Mouse (Mus musculus) forebrain, embryonic 16.5 days (tissue): ENCODE measurements around the gene Hoxa11. TPM values are rescaled to one million over a fixed set of nuclear protein-coding genes. Genes with fewer than 3 reads are reported as not detected.

Source experiments
- ATAC-seq: fragments of 200-750 bp; cut with Nextera tagmentation; 2 replicates; pipeline ENCODE4 v1.8.0; 2017; ENCODE audit warnings: mild to moderate bottlenecking, moderate library complexity
- H3K27ac ChIP-seq: fragments of 300-500 bp; sonication (generic); 2 replicates; pipeline ENCODE4 v1.5.1; 2014; ENCODE audit warnings: low read length, control low read depth
- H3K27me3 ChIP-seq: fragments of 300-500 bp; sonication (generic); replicated peaks from 2 replicates; pipeline ENCODE4 v1.6.1; 2014; ENCODE audit warnings: low read length; ENCODE audit not compliant: control insufficient read depth, insufficient read depth
- H3K36me3 ChIP-seq: fragments of 300-500 bp; sonication (generic); 2 replicates; pipeline ENCODE4 v1.6.1; 2014; ENCODE audit not compliant: control insufficient read depth, insufficient read depth
- H3K4me1 ChIP-seq: fragments of 300-500 bp; sonication (generic); replicated peaks from 2 replicates; pipeline ENCODE4 v1.6.1; 2014; ENCODE audit warnings: low read length; ENCODE audit not compliant: control insufficient read depth, insufficient read depth
- H3K4me2 ChIP-seq: fragments of 300-500 bp; sonication (generic); 2 replicates; pipeline ENCODE4 v1.6.1; 2014; ENCODE audit warnings: mild to moderate bottlenecking, low read length, control low read depth
- H3K4me3 ChIP-seq: fragments of 300-500 bp; sonication (generic); replicated peaks from 2 replicates; pipeline ENCODE4 v1.5.1; 2014; ENCODE audit warnings: mild to moderate bottlenecking, low read length, control low read depth
- H3K9ac ChIP-seq: fragments of 300-500 bp; sonication (generic); replicated peaks from 2 replicates; pipeline ENCODE4 v1.6.1; 2014; ENCODE audit warnings: low read depth, low read length, control low read depth
- H3K9me3 ChIP-seq: fragments of 300-500 bp; sonication (generic); 2 replicates; pipeline ENCODE4 v1.6.1; 2016; ENCODE audit warnings: low read length; ENCODE audit not compliant: control insufficient read depth
- WGBS: fragments of 180-500 bp; shearing (Covaris S2); extraction: QIAGEN DNeasy Blood & Tissue Kit; methylation state at CpG from one replicate; pipeline ENCODE4 v1.1.7; 2014; 5-methylcytosine and 5-hydroxymethylcytosine counted together
- polyA plus RNA-seq: library from polyadenylated mRNA; unstranded; fragments of >200 nt; fragmentation: Nextera tagmentation; extraction: Ambion mirVana; gene quantifications from 2 replicates; pipeline ENCODE4 v1.2.1, GENCODE M21; 2015

Hoxa11 gene
- polyA plus RNA-seq, 1 experiment from 2014 or later, result not detected

DNA sequence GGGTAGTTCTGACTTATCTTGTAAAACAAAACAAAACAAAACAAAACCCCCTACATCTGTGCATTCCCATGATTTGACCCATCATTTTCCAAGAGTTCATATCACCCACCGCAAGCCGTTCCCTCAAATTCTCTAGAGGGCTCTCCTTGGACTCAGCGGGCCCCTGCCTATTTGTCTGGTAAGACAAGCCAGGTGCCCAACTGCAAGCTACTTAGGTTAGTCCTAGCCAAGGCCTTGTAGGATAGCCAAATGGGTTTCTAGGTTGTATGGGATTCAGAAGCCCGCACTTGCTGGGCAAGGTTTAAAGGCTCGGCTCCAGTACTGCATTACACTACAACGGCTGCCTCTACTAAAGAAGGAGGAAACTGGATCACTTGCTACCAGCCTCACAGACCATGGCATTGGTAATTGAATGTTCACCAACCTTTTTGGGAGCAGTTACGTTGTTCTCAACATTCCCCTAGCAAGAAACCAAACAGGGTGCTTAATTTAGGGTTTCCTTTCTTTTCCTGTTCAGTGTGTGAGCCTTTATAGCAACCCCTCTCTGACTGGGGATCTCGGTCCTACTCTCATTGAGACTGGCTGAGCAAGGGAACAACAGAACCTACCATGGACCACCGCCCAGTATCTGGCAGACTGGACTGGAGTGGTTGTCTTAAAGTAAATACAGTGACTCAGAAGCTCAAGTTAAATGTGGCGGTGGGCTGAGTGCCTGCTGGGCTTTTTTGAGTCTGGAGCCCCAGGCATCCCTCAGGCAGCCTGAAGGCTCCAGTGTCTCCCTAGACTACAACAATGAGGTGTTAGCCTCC lies 8.1 kb downstream of the Hoxa11 start:
- H3K4me2 ChIP-seq, result no peak overlapping the region
- H3K9me3 ChIP-seq, result no peaks in the 10 kb centered on the region
- H3K36me3 ChIP-seq, result no peaks in the 10 kb centered on the region
- H3K4me3 ChIP-seq, result no peak overlapping the region
- H3K27ac ChIP-seq, result no peak overlapping the region
- no peaks in the 10 kb centered on the region; the same call in 1 of the 2 replicates for H3K4me1 ChIP-seq
- peaks cover 90% of the 10 kb centered on the region for H3K27me3 ChIP-seq
- H3K9ac ChIP-seq, result no peak overlapping the region
- WGBS, result 5% methylated on average over 10 of the region's 10 CpGs
- ATAC-seq, result no peak

DNA sequence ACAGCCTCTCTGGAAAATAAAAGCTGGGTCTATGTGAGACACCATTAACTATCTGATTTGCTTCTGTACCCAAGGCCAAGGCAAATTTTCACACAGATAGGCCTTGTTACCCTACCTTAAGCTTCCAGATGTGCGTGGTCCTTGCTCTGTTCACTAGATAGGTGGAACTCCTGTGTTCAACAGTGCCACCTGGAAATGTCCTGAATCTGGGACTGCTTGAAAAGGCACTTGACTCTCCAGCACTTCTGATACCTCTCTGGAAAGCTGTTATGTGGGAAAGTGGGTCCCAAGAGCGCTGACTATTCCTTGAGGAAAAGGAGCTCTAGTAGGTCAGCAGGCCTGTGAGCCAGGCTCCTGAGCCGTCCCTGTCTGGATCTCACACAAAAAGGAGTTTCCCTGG lies 8.8 kb downstream of the Hoxa11 start:
- H3K4me2 ChIP-seq, result no peak overlapping the region
- WGBS, result 4% methylated on average over 3 of the region's 3 CpGs
- no peak overlapping the region for H3K4me3 ChIP-seq
- H3K4me1 ChIP-seq, result no peaks in the 10 kb centered on the region; the same call in 1 of the 2 replicates
- no peak for ATAC-seq
- no peaks in the 10 kb centered on the region for H3K9me3 ChIP-seq
- peaks cover 92% of the 10 kb centered on the region for H3K27me3 ChIP-seq
- no peaks in the 10 kb centered on the region for H3K36me3 ChIP-seq
- H3K9ac ChIP-seq, result no peak overlapping the region
- no peak overlapping the region for H3K27ac ChIP-seq

DNA sequence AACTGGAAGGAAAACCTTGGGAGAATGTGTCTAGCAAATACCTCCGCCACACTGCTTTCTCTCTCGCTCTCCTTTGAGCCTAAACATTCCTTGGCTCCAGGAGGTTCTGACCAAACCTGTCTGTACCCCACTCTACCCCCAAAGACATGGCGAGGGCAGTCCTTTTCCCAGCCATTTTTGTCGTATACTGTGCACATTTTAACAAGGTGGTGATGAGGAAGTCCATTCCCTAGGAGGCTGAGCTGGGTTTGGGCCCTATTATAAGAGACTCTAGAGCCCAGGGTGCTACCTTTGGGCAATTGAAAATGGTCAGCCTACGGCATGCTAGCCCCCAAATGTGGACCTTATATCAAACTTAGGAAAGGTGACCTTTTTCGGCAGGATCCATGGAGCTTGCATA lies 9.7 kb downstream of the Hoxa11 start:
- ATAC-seq, result no peak
- Histone ChIP-seq H3K4me1 (no peaks in the 10 kb centered on the region; the same call in 1 of the 2 replicates), H3K27me3 (peaks cover 88% of the 10 kb centered on the region), H3K9me3 (no peaks in the 10 kb centered on the region), H3K9ac (no peak overlapping the region), H3K36me3 (no peaks in the 10 kb centered on the region), H3K27ac (no peak overlapping the region), H3K4me3 (no peak overlapping the region), H3K4me2 (no peak overlapping the region)
- whole genome bisulfite sequencing, result 22% methylated on average over 6 of the region's 6 CpGs

DNA sequence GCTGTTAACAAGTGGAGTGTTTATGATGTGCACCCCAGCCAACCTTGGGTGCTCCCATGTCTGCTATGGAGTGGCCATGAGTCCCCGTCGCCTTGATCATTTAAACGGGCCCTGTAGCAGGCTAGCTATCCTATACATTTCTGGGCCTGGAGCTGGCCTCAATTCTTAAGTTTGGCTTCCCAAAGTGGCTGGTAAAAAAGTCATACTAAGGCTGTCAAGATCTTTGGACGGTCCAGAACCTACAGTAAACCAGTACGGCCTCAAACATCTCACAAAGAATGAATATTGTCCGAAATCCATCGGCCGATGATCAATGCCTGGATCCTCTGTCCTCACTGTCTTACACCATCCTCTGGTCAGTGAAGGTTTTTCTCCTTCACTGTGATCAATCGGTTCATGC lies 10.3 kb downstream of the Hoxa11 start:
- 27% methylated on average over 9 of the region's 9 CpGs for WGBS
- peaks cover 88% of the 10 kb centered on the region for H3K27me3 ChIP-seq
- no peak overlapping the region for H3K27ac ChIP-seq
- H3K9ac ChIP-seq, result no peak overlapping the region
- H3K4me3 ChIP-seq, result no peak overlapping the region
- no peak for ATAC-seq
- H3K36me3 ChIP-seq, result no peaks in the 10 kb centered on the region
- H3K9me3 ChIP-seq, result no peaks in the 10 kb centered on the region
- H3K4me2 ChIP-seq, result no peak overlapping the region
- H3K4me1 ChIP-seq, result no peaks in the 10 kb centered on the region; the same call in 1 of the 2 replicates

DNA sequence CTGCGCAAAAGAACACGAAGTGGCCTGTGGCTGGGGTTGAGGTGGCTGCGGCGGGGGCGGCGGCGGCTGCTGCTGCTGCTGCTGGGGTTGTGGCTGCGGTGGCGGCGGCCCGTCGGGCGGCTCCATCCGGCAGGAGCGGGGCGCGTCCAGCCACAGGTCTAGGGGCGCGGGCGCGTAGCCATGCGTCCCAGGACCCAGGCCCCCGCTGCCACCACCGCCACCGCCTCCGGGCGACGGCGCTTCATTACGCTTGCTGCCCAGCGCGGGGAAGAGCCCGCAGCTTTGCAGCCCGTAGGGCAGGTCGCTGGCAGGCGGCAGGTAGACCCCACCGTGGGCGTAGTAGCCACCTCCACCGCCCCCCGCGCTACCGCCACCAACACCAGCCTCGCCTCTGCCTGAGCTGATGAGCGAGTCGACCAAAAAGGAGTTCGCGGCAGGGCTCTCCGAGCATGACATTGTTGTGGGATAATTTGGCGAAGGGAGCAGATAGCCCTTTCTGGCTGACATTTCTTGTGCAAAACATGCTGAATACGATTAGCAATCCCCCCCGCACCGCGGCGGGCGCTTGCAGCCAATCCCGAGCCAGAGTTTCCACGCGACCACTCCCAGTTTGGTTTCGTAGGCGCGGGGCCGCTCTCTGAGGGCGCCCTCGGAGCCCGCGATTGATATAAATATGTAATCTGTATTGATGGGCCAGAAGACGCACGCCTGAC lies 11.0 kb downstream of the Hoxa11 start:
- Histone ChIP-seq H3K9me3 (no peaks in the 10 kb centered on the region), H3K27ac (no peak overlapping the region), H3K4me3 (no peak overlapping the region), H3K27me3 (peaks cover 86% of the 10 kb centered on the region), H3K4me1 (no peaks in the 10 kb centered on the region; the same call in 1 of the 2 replicates), H3K9ac (no peak overlapping the region), H3K36me3 (no peaks in the 10 kb centered on the region), H3K4me2 (no peak overlapping the region)
- no peak for ATAC-seq
- WGBS, result 2% methylated on average over 65 of the region's 68 CpGs

DNA sequence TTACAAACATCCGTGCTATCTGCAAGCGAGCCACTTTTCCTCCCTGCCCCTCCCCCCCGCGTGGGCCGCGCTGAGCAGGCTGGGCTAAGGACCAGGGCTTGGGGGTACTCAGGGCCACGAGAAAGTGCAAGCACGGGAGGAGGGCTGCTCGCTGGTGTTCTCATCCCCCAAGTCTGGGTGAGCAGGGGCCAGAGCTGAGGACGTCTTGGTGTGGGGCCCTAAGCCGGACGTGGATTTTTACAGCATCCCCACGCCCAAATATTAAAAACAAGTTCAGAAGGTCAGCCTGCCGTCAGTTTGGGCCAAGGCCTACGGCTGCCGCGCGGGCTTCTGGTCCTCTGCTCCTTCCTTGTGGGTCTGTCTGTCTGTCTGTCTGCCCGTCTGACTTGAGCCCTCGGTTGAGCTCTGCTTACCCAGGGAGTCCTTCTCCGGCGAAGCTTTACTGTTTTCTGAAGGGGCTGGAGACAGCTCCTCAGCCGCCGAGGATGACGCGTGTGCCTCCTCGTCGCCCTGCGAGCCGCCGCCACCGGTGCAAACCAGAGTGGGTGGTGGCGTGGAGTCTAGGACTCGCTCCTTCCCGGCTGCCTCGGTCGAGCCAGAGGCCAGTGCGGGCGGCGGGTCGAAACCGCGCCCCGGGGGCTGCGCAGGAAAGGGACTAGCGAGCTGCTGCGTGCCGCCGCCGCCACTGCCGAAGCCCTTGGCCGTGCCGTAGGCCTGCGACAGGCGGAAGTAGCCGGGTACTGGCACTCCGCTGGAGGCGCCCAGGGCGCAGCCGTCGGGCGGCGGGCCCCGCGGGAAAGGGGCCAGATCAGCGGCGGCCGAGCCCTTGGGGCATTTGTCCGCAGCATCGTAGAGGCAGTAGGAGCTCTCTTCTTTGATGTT lies 11.8 kb downstream of the Hoxa11 start:
- H3K4me1 ChIP-seq, result no peaks in the 10 kb centered on the region; the same call in 1 of the 2 replicates
- WGBS, result 1% methylated on average over 69 of the region's 70 CpGs
- no peak overlapping the region for H3K27ac ChIP-seq
- ATAC-seq, result no peak
- no peak overlapping the region for H3K9ac ChIP-seq
- H3K36me3 ChIP-seq, result no peaks in the 10 kb centered on the region
- no peaks in the 10 kb centered on the region for H3K9me3 ChIP-seq
- no peak overlapping the region for H3K4me3 ChIP-seq
- H3K27me3 ChIP-seq, result peaks cover 88% of the 10 kb centered on the region
- H3K4me2 ChIP-seq, result no peak overlapping the region

DNA sequence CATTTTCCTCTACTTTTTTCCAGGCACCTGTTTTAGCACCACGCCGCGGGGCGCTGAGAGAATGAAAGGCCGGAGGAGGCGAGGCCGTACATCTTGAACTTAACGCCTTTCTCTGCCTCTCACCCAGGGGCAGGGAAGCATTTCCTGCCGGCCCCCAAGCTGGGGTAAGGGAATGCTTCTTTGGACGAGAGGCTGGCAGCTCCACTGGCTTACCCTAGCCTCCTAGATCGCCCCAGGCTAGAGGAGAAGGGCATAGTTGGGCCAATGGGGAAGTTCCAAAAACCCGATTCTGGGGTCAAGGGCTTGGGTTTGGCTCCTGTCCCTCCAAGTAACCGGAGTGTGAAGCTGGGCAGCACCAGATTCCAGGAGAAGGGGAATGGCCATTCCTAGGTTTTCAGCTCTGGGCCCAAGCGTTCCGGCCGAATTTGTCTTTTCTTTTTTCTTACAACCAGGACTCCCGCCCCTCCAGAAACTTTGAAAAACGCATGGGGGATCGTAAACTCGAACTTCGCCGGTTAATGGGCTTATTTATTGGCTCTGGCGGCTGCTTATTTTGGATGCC lies 12.5 kb downstream of the Hoxa11 start:
- H3K4me3 ChIP-seq, result no peak overlapping the region
- ATAC-seq, result no peak
- no peak overlapping the region for H3K9ac ChIP-seq
- H3K4me1 ChIP-seq, result no peaks in the 10 kb centered on the region; the same call in 1 of the 2 replicates
- no peaks in the 10 kb centered on the region for H3K36me3 ChIP-seq
- WGBS, result 2% methylated on average over 23 of the region's 23 CpGs
- peaks cover 90% of the 10 kb centered on the region for H3K27me3 ChIP-seq
- H3K27ac ChIP-seq, result no peak overlapping the region
- no peak overlapping the region for H3K4me2 ChIP-seq
- no peaks in the 10 kb centered on the region for H3K9me3 ChIP-seq

DNA sequence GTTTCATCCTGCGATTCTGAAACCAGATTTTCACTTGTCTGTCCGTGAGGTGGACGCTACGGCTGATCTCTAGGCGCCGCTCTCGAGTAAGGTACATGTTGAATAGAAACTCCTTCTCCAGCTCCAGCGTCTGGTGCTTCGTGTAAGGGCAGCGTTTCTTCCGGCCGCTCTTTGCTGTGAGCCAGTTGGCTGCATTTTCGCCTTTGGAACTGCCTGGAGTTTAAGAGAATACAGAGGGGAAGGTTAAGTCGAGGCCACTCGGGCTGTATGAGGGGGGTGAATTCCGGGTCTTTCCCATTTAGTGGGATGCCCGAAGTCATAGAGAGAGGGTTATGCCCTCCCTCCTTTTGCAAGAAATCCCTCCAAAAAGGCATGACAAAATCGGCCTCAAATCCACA lies 13.0 kb downstream of the Hoxa11 start:
- no peaks in the 10 kb centered on the region for H3K36me3 ChIP-seq
- H3K9me3 ChIP-seq, result no peaks in the 10 kb centered on the region
- H3K4me2 ChIP-seq, result no peak overlapping the region
- no peak for ATAC-seq
- no peak overlapping the region for H3K27ac ChIP-seq
- no peak overlapping the region for H3K4me3 ChIP-seq
- 1% methylated on average over 18 of the region's 18 CpGs for WGBS
- H3K4me1 ChIP-seq, result no peaks in the 10 kb centered on the region; the same call in 1 of the 2 replicates
- peaks cover 90% of the 10 kb centered on the region for H3K27me3 ChIP-seq
- no peak overlapping the region for H3K9ac ChIP-seq
